Mouse (Mus musculus): ENCODE measurements at regions not wholly inside any gene's neighbourhood (a gene's known extent, or its start where the extent isn't known, plus 50 kb on each side); places are given as distances from the start of the nearest gene placed in this dataset.

- TF ChIP-seq CTCF (IDR thresholded peaks at IDR 0.05; ENCODE audit: borderline replicate concordance, insufficient read depth, low read depth, low read length) = no peak
- TF ChIP-seq POLR2A (IDR thresholded peaks at IDR 0.05; ENCODE audit: borderline replicate concordance, insufficient read depth, low read length) = no peak
Measured at GRCm38 (mm10) chr17:47065307-47065901, 55.0 kb upstream of the Ubr2 start.
